Mouse (Mus musculus) embryonic facial prominence, embryonic 11.5 days (tissue): Measurements from ENCODE around the gene Irf2bp2. TPM values are rescaled to one million over a fixed set of nuclear protein-coding genes. Genes with fewer than 3 reads are reported as not detected.

Experiments
- ATAC-seq: fragments of 200-750 bp; cut with Nextera tagmentation; replicated peaks from 2 replicates; pipeline ENCODE4 v1.8.0; 2017; ENCODE audit warnings: low read depth; ENCODE audit not compliant: insufficient number of reproducible peaks, low FRiP score, low TSS enrichment
- DNase-seq: peaks from one replicate; pipeline ENCODE4 v3.0.0-alpha.2; 2015; ENCODE audit warnings: low spot score
- H3K27ac ChIP-seq: fragments of 300-500 bp; sonication (generic); replicated peaks from 2 replicates; pipeline ENCODE4 v1.5.1; 2014; ENCODE audit warnings: mild to moderate bottlenecking, low read depth, low read length, control low read depth
- H3K27me3 ChIP-seq: fragments of 300-500 bp; sonication (generic); 2 replicates; pipeline ENCODE4 v1.6.1; 2014; ENCODE audit warnings: mild to moderate bottlenecking, low read length, moderate library complexity, mixed read lengths; ENCODE audit not compliant: control insufficient read depth, insufficient read depth
- H3K36me3 ChIP-seq: fragments of 300-500 bp; sonication (generic); replicated peaks from 2 replicates; pipeline ENCODE4 v1.6.1; 2014; ENCODE audit warnings: low read depth, mild to moderate bottlenecking, low read length, moderate library complexity, mixed read lengths; ENCODE audit not compliant: control insufficient read depth, insufficient read depth
- H3K4me1 ChIP-seq: fragments of 300-500 bp; sonication (generic); 2 replicates; pipeline ENCODE4 v1.6.1; 2014; ENCODE audit warnings: low read length, mixed read lengths; ENCODE audit not compliant: control insufficient read depth, insufficient read depth
- H3K4me2 ChIP-seq: fragments of 300-500 bp; sonication (generic); 2 replicates; pipeline ENCODE4 v1.6.1; 2014; ENCODE audit warnings: low read depth, mild to moderate bottlenecking, control low read depth, low read length, moderate library complexity
- H3K4me3 ChIP-seq: fragments of 300-500 bp; sonication (generic); 2 replicates; pipeline ENCODE4 v1.5.1; 2014; ENCODE audit warnings: low read depth, low read length, control low read depth
- H3K9ac ChIP-seq: fragments of 300-500 bp; sonication (generic); replicated peaks from 2 replicates; pipeline ENCODE4 v1.6.1; 2014; ENCODE audit warnings: mild to moderate bottlenecking, control low read depth, low read length
- H3K9me3 ChIP-seq: fragments of 300-500 bp; sonication (generic); replicated peaks from 2 replicates; pipeline ENCODE4 v1.6.1; 2016; ENCODE audit warnings: mild to moderate bottlenecking, low read length, inconsistent platforms, mixed read lengths; ENCODE audit not compliant: control insufficient read depth
- WGBS: fragments of 180-500 bp; shearing (Covaris S2); extraction: QIAGEN DNeasy Blood & Tissue Kit; methylation state at CpG from one replicate; pipeline ENCODE4 v1.1.7; 2014; 5-methylcytosine and 5-hydroxymethylcytosine counted together
- polyA plus RNA-seq: library from polyadenylated mRNA; unstranded; fragments of >200 nt; fragmentation: Nextera tagmentation; extraction: Ambion mirVana; gene quantifications from 2 replicates; pipeline ENCODE4 v1.2.1, GENCODE M21; 2014

Gene Irf2bp2
- polyA plus RNA-seq, 1 experiment from 2014 or later, result 6.9 TPM

GRCm38 (mm10) chr8:126622111-126622795 is 28.5 kb upstream of the Irf2bp2 start:
- Histone ChIP-seq H3K4me3 (no peak overlapping the region), H3K4me1 (no peaks in the 10 kb centered on the region), H3K27ac (no peak overlapping the region), H3K36me3 (no peaks in the 10 kb centered on the region), H3K4me2 (no peak overlapping the region), H3K27me3 (no peaks in the 10 kb centered on the region), H3K9me3 (no peaks in the 10 kb centered on the region), H3K9ac (no peak overlapping the region)
- DNase-seq (no peak), ATAC-seq (no peak)
- 87% methylated on average over 9 of the region's 9 CpGs for WGBS

DNA sequence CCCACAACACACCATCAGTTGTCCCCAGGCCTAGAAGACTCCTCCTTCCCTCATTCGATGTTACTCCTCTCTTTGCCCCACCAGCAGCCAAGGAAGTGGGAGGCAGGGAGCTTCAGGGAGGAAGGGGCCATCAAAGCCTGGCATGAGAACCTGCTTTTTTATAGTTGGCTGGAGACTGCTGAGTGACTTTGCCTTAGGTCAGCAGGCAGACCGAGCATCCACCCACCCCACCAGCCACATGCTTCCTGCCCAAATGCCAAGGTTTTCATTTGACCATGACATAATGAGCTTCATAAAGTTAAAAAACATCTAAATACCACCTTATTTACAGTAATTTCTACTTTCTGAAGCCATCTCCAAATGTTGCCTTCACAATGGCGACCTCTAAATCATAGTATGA is 26.9 kb upstream of the Irf2bp2 start:
- Histone ChIP-seq H3K27ac (no peak overlapping the region), H3K4me3 (no peak overlapping the region), H3K4me1 (no peaks in the 10 kb centered on the region), H3K9ac (no peak overlapping the region), H3K9me3 (no peaks in the 10 kb centered on the region), H3K27me3 (no peaks in the 10 kb centered on the region), H3K36me3 (no peaks in the 10 kb centered on the region), H3K4me2 (no peak overlapping the region)
- ATAC-seq (no peak), DNase-seq (no peak)
- 84% methylated on average over 3 of the region's 3 CpGs for WGBS

DNA sequence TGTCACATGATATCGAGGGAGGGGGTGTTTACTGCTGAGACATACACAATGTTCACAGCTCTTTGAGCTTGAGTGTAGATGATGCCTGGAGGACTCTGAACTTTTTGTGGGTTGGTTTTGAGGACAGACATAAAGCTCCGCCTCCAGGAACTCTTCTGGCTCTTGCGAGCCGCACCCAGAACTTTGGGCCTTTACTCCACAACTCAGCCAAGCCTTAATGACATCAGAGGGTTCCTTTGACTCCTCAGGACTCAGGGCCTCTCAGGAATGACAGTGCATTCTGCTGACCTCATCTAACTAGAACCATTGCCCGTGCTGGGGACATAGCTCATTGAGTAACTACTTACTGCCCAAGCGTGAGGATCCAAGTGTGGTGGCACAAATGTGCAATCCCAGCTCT is 25.7 kb upstream of the Irf2bp2 start:
- Histone ChIP-seq H3K27me3 (no peaks in the 10 kb centered on the region), H3K4me2 (no peak overlapping the region), H3K27ac (no peak overlapping the region), H3K9ac (no peak overlapping the region), H3K36me3 (no peaks in the 10 kb centered on the region), H3K9me3 (no peaks in the 10 kb centered on the region), H3K4me3 (no peak overlapping the region), H3K4me1 (no peaks in the 10 kb centered on the region)
- no peak for ATAC-seq
- no peak for DNase-seq
- 90% methylated on average over 6 of the region's 6 CpGs for WGBS

DNA sequence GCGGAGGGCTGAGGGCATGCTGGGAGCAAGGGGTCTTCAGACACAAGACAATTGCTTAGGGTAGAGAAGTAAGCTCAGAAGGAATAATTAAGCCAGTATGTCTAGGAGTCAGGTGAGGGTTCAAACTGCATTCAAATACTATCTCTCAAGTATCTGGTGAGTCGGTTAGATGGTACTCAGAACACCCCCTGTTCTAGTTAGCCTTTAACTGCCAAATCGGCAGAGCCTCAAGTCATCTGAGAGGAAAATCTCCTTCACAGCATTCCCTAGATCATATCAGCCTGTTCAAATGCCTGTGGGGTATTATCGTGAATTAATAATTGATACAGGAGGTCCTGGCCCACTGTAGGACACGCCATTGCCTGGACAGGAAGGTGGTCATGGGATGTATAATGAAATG is 23.9 kb upstream of the Irf2bp2 start:
- no peaks in the 10 kb centered on the region for H3K27me3 ChIP-seq
- no peak for DNase-seq
- H3K4me1 ChIP-seq, result no peaks in the 10 kb centered on the region
- H3K4me2 ChIP-seq, result no peak overlapping the region
- WGBS, result 96% methylated on average over 5 of the region's 5 CpGs
- H3K4me3 ChIP-seq, result no peak overlapping the region
- no peaks in the 10 kb centered on the region for H3K9me3 ChIP-seq
- H3K27ac ChIP-seq, result no peak overlapping the region
- no peak for ATAC-seq
- H3K9ac ChIP-seq, result no peak overlapping the region
- H3K36me3 ChIP-seq, result no peaks in the 10 kb centered on the region

DNA sequence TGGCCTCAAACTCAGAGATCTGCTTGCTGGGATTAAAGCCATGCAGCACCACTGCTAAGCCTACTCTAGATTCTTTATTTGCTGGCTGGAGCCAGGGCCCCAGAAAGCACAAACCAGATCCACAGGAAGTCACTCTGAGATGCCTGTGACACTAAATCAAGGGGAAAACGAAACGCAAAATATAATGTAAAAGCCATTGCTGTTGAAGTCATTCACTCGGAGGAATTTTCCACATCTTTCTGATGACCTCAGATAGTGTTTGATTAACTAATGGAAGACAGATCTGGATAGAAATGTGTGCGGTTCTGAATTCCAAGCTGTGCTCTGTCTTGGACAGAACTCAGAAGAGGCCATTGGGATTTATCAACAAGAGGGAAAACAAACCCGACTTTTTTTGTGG is 22.9 kb upstream of the Irf2bp2 start:
- H3K4me1 ChIP-seq, result no peaks in the 10 kb centered on the region
- H3K27ac ChIP-seq, result no peak overlapping the region
- H3K27me3 ChIP-seq, result no peaks in the 10 kb centered on the region
- DNase-seq (no peak), ATAC-seq (no peak)
- H3K4me2 ChIP-seq, result no peak overlapping the region
- H3K9me3 ChIP-seq, result no peaks in the 10 kb centered on the region
- 68% methylated on average over 5 of the region's 5 CpGs for WGBS
- no peak overlapping the region for H3K9ac ChIP-seq
- no peaks in the 10 kb centered on the region for H3K36me3 ChIP-seq
- H3K4me3 ChIP-seq, result no peak overlapping the region

GRCm38 (mm10) chr8:126615765-126616164 is 22.0 kb upstream of the Irf2bp2 start:
- Histone ChIP-seq H3K9ac (no peak overlapping the region), H3K27me3 (no peaks in the 10 kb centered on the region), H3K9me3 (no peaks in the 10 kb centered on the region), H3K4me2 (no peak overlapping the region), H3K36me3 (no peaks in the 10 kb centered on the region), H3K27ac (no peak overlapping the region), H3K4me3 (no peak overlapping the region), H3K4me1 (no peaks in the 10 kb centered on the region)
- ATAC-seq (no peak), DNase-seq (no peak)
- 61% methylated on average over 9 of the region's 9 CpGs for WGBS

- Histone ChIP-seq H3K27ac (no peak overlapping the region), H3K36me3 (no peaks in the 10 kb centered on the region), H3K9ac (no peak overlapping the region), H3K9me3 (no peaks in the 10 kb centered on the region), H3K4me2 (no peak overlapping the region), H3K4me3 (no peak overlapping the region), H3K27me3 (no peaks in the 10 kb centered on the region), H3K4me1 (no peaks in the 10 kb centered on the region)
- DNase-seq, result no peak
- WGBS, result 79% methylated on average over 5 of the region's 5 CpGs
- ATAC-seq, result no peak
Measured at GRCm38 (mm10) chr8:126614740-126615132, 20.9 kb upstream of the Irf2bp2 start.

- Histone ChIP-seq H3K27me3 (no peaks in the 10 kb centered on the region), H3K4me2 (no peak overlapping the region), H3K9ac (no peak overlapping the region), H3K9me3 (no peaks in the 10 kb centered on the region), H3K27ac (no peak overlapping the region), H3K4me1 (no peaks in the 10 kb centered on the region), H3K4me3 (no peak overlapping the region), H3K36me3 (no peaks in the 10 kb centered on the region)
- WGBS, result 86% methylated on average over 8 of the region's 8 CpGs
- DNase-seq (no peak), ATAC-seq (no peak)
Measured at GRCm38 (mm10) chr8:126614062-126614739, 20.4 kb upstream of the Irf2bp2 start.
